Mouse (Mus musculus): ENCODE data around the gene Trpm4.

DNA sequence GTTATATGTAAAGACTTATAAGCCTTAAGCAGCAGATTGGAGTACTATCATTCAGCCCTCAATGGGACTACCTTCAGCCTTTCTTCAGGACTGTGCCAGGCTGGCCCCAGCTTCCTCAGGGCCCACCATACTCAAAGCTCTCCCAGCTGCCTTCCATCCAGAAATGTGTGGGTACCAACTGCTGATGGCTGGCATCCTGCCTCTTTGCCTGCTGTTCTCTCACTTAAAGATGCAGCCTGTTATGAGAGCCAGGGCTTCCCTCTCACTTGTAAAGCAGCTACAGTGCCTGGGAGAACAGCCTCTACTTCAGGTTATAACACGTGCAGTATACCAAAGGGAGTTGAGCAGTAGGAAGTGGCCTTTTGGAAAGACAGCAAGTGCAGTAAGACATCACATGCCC is 42.5 kb upstream of the Trpm4 start:
- no peak for TF ChIP-seq POLR2A (IDR thresholded peaks at IDR 0.05; ENCODE audit: borderline replicate concordance, low read depth, low read length)
- no peak for TF ChIP-seq CTCF (IDR thresholded peaks at IDR 0.05; ENCODE audit: low read depth, low read length)

Measured in bone marrow macrophage, adult 2 months (primary cell).